Mouse (Mus musculus) lung, adult 2 months (tissue): Measurements from ENCODE around the gene Gm20388. TPM values are rescaled to one million over a fixed set of nuclear protein-coding genes. Genes with fewer than 3 reads are reported as not detected.

Experiments used
- DNase-seq: peaks from one replicate; pipeline ENCODE4 v3.0.0; 2022
- H3K4me1 ChIP-seq: fragments of 200-500 bp; 2 replicates; pipeline ENCODE4 v1.6.1; 2011; ENCODE audit warnings: low read length; ENCODE audit not compliant: control insufficient read depth, insufficient read depth
- H3K4me3 ChIP-seq: fragments of 200-500 bp; replicated peaks from 2 replicates; pipeline ENCODE3; 2011; ENCODE audit warnings: low read depth, mild to moderate bottlenecking, control low read depth, low read length; ENCODE audit errors: extremely low read depth
- CTCF ChIP-seq: fragments of 200-500 bp; IDR thresholded peaks from 2 replicates; pipeline ENCODE4 v1.5.1; 2011; ENCODE audit warnings: mild to moderate bottlenecking, low read length, control low read depth; ENCODE audit not compliant: insufficient read depth
- POLR2A ChIP-seq: fragments of 200-500 bp; IDR thresholded peaks from 2 replicates; pipeline ENCODE4 v1.6.1; 2011; ENCODE audit warnings: low read depth, mild to moderate bottlenecking, control low read depth, low read length, borderline replicate concordance; ENCODE audit errors: extremely low read depth
- whole genome bisulfite sequencing: fragments of 180-500 bp; shearing (Covaris S2); methylation state at CpG from one replicate; pipeline ENCODE4 v1.1.7; 2018; 5-methylcytosine and 5-hydroxymethylcytosine counted together
- polyA plus RNA-seq: library from polyadenylated mRNA; depleted of rRNA; stranded (reverse); fragments of >200 nt; gene quantifications from 2 replicates; pipeline ENCODE4 v1.2.3, GENCODE M21; 2012

Gm20388 gene
- polyA plus RNA-seq, 1 experiment = 67.8 TPM

- Histone ChIP-seq H3K4me3 (no peak overlapping the region), H3K4me1 (no peaks in the 10 kb centered on the region)
- TF ChIP-seq CTCF (no peak), POLR2A (no peak)
- DNase-seq = no peak
- WGBS = 40% methylated on average over 8 of the region's 8 CpGs
Observed at GRCm38 (mm10) chr8:122194396-122194795, 2283.8 kb downstream of the Gm20388 start.

- TF ChIP-seq POLR2A = no peak
- TF ChIP-seq CTCF = no peak
- Histone ChIP-seq H3K4me3 (no peak overlapping the region), H3K4me1 (no peaks in the 10 kb centered on the region)
- 45% methylated on average over 5 of the region's 5 CpGs for WGBS
- DNase-seq = no peak
Observed at GRCm38 (mm10) chr8:122197342-122197741, 2286.7 kb downstream of the Gm20388 start.

GRCm38 (mm10) chr8:122198378-122199025 is 2287.9 kb downstream of the Gm20388 start:
- TF ChIP-seq CTCF (no peak), POLR2A (no peak)
- no peak for DNase-seq
- no peaks in the 10 kb centered on the region for H3K4me1 ChIP-seq
- no peak overlapping the region for H3K4me3 ChIP-seq
- 75% methylated on average over 12 of the region's 12 CpGs for WGBS

- 73% methylated on average over 9 of the region's 9 CpGs for WGBS
- DNase-seq = no peak
Observed at GRCm38 (mm10) chr8:122199191-122199590, 2288.6 kb downstream of the Gm20388 start.

GRCm38 (mm10) chr8:122199841-122200240 is 2289.2 kb downstream of the Gm20388 start:
- no peak for DNase-seq
- Histone ChIP-seq H3K4me1 (no peaks in the 10 kb centered on the region), H3K4me3 (no peak overlapping the region)
- WGBS = 77% methylated on average over 4 of the region's 4 CpGs
- TF ChIP-seq CTCF (no peak), POLR2A (no peak)

More at GRCm38 (mm10) chr8:122199191-122199590, 2288.6 kb downstream of the Gm20388 start:
- TF ChIP-seq CTCF = no peak
- TF ChIP-seq POLR2A = no peak
- Histone ChIP-seq H3K4me3 (no peak overlapping the region), H3K4me1 (no peaks in the 10 kb centered on the region)

GRCm38 (mm10) chr8:122211591-122211990 is 2300.9 kb downstream of the Gm20388 start:
- WGBS = 74% methylated on average over 3 of the region's 3 CpGs
- Histone ChIP-seq H3K4me3 (no peak overlapping the region), H3K4me1 (no peaks in the 10 kb centered on the region)
- no peak for TF ChIP-seq POLR2A
- no peak for TF ChIP-seq CTCF
- DNase-seq = no peak

- H3K4me3 ChIP-seq = no peak overlapping the region
- H3K4me1 ChIP-seq = no peaks in the 10 kb centered on the region
- no peak for TF ChIP-seq CTCF
- TF ChIP-seq POLR2A = no peak
- DNase-seq = no peak
- WGBS = 38% methylated on average over 8 of the region's 8 CpGs
Observed at GRCm38 (mm10) chr8:122215630-122216029, 2305.0 kb downstream of the Gm20388 start.

- 70% methylated on average over 6 of the region's 6 CpGs for WGBS
- H3K4me1 ChIP-seq = no peaks in the 10 kb centered on the region
- no peak overlapping the region for H3K4me3 ChIP-seq
- TF ChIP-seq POLR2A (no peak), CTCF (no peak)
- no peak for DNase-seq
Observed at GRCm38 (mm10) chr8:122216433-122216832, 2305.8 kb downstream of the Gm20388 start.

GRCm38 (mm10) chr8:122217456-122218177 is 2307.0 kb downstream of the Gm20388 start:
- Histone ChIP-seq H3K4me1 (no peaks in the 10 kb centered on the region), H3K4me3 (no peak overlapping the region)
- WGBS = 73% methylated on average over 10 of the region's 10 CpGs
- DNase-seq = no peak
- TF ChIP-seq POLR2A (no peak), CTCF (no peak)

- WGBS = 66% methylated on average over 10 of the region's 10 CpGs
- Histone ChIP-seq H3K4me1 (no peaks in the 10 kb centered on the region), H3K4me3 (no peak overlapping the region)
- no peak for TF ChIP-seq CTCF
- no peak for TF ChIP-seq POLR2A
- no peak for DNase-seq
Observed at GRCm38 (mm10) chr8:122223976-122224649, 2313.5 kb downstream of the Gm20388 start.
